Mouse (Mus musculus): ENCODE results near the gene Zscan29.

Gene Zscan29

DNA sequence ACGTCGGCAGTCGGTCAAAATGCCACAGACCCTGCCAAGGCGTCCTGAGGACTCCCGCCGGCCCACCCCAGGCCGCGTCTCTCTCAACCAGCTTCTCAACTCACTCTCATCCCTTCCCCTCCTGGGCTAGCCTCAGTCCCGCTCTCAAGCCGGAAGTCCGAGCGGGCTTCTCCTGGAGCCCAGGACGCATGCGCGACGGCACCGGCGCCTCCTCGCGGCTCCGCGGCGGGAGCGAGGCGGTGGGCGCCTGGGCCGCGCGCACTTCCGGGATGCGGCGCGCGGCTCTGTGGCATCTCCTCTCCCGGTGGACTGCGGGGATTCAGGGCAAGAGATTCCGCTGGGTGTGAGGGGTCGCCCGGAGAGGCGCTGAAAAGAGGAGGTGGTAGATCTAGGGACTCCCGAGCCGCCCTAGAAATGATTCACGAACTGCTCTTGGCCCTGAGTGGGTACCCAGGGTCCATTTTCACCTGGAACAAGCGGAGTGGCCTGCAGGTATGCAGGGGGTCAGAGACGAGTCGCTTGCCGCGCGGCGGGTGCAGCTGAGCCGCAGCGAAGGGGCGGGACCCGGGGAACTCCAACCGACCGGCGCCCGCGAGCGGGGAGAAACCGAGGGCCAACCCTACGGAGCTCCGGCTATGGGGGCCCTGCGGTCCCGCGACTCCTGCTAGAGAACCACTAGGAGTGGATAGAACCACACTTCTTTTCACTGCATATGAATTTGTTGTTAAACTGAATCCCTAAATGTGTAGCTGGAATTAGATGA is at the start of gene Zscan29:
Zscan29 (minus strand) TSS at position 146 of the 763 bp plus-strand sequence.
- DNase-seq (ENCODE audit: low spot score in 2 of 2), result peak; percentile 81 to 87

DNA sequence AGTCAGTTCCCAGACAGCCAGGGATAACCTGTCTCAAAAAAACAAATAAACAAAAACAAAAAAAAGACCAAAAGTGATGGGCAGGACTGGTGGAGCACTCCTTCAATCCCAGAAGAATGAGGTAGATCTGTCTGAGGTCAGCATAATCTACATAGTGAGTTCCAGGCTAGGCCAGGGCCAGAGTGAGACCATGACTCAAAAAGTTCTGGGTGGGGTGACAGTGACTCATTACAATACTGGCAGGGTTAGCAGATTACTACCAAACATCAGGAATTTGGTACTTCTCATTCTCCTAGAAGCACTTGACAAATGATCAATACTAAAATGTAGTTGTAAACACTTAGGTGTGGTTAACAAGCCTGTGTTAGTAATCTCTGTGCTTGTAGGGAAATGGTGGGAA is 49.1 kb upstream of the Zscan29 start:
- no peak for DNase-seq (ENCODE audit: low spot score in 2 of 2)

DNA sequence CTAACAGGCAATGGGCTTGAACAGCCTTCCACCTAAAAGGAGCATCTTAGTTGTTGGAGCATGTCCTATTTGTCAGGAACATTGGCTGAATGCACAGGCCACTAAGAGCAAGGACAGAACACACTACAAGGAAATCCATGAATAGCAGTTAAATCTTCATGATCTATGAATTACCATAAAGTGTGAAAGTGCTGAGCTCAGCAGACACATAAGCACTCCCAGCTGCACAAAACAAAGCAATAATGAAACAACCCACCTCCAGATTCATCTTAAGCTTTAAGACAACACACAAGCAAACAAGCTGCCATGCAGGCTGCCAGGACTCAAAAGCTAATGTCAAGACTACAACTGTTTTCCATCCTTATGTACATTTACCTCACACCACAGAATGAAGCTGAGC is 48.3 kb upstream of the Zscan29 start:
- no peak for DNase-seq (ENCODE audit: low spot score in 2 of 2)

DNA sequence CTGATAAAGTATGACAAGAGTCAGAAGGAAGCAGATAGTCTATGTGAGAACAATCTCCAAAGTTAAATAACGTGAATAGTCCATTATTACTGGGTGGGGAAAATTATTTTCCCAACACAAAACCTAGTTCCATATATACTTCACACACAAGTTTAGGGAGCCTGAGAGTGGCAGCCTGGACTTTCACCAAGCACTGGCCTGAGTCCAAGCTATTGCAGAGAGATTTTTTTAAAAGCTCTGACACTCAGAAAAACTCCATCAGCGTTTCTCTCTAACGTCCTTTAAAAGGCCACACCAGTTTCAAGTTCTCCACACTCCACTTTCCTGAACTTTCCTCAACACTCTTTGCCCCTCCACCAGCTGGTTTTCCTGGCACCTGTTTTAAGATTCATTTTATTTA is 43.6 kb upstream of the Zscan29 start:
- DNase-seq (ENCODE audit: low spot score in 2 of 2), result no peak

DNA sequence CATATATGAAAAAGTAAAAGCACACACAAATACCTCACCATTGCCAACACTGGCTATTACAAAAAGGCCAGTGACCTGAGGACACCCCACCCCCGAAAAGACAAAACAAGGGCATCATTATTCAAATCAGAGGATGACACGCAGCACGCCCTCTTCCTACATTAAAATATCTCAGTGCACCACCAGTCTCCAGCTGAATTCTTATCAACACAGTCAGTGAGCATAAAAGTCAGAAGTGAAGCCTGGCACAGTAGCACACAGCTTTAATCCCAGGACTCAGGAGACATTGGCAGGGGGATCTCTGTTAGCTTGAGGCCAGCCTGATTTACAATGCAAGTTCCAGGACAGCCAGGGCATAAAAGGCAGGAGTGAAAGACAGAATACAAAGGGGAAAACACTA is 35.6 kb upstream of the Zscan29 start:
- DNase-seq (ENCODE audit: low spot score in 2 of 2), result no peak

DNA sequence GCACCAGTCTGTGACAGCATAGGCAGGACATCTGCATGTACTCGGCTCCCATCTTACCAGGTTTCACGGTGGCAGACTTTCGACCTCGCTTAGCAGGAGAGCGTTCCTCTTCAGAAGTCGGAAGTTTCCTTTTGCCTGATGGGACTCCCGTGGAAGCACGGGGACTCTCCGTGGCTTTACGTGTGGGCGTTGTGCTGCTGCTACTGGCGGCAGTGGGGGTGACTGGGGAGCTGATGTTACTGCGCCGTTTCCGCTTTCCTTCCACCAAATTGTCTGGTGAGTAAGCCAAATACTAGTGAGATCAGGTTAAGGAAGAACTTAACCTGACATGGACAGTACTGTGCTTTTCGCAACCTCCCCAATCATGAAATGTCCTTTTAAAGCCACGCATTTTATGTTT is 33.4 kb upstream of the Zscan29 start:
- DNase-seq (ENCODE audit: low spot score in 2 of 2), result no peak

DNA sequence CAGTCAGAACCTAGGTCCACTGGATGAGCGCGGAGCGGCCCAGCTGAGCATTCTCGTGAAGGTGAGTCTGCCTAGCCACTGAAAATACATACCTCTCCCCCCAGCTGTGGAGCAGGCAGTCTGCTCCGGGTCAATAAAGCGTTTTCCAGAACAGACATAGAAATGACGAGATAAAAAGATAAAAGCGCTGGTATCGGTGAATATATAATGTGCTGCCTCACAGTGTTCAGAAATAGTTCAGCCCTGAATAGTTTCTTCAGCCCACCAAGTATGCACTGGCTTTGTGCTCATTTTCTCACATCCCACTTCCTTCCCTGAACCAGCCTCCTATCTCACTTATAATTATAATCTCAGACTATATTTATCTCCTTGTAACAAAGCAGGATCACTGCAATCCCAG is 24.5 kb upstream of the Zscan29 start:
- DNase-seq (ENCODE audit: low spot score in 2 of 2), result no peak

DNA sequence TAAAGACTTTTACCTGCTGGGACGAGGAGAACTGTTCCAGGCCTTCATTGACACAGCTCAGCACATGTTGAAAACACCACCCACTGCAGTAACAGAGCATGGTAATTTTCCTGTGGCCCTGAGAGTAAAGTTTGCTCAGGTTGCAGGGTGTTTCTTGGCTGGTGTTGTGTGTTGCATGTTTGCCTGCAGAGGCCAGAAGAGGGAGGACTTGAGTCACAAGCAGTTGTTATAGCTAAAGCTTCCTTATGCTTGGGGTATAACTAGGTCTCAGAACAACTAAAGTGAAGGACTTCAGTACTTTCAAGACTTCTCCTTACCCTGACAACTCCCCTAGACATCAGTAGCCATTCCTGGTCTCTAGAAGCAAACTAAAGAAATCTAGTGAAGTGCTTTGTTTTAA is 17.6 kb upstream of the Zscan29 start:
- no peak for DNase-seq (ENCODE audit: low spot score in 2 of 2)

DNA sequence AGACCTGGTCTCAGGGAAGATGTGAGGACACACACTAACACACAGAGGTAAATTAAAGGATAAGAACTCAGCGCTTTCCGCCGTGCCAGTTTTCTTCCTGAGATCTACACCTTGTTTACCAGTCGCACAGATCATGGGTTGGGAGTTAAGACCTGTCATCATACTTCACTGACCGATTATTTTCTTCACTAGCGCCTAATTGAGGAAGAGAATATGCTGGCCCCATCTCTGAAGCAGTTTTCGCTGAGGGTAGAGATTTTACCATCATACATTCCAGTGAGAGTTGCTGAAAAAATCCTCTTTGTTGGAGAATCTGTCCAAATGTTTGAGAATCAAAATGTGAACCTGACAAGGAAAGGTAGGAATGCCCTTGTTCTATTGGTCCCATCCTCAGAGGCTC is 13.2 kb upstream of the Zscan29 start:
- DNase-seq (ENCODE audit: low spot score in 2 of 2), result no peak

DNA sequence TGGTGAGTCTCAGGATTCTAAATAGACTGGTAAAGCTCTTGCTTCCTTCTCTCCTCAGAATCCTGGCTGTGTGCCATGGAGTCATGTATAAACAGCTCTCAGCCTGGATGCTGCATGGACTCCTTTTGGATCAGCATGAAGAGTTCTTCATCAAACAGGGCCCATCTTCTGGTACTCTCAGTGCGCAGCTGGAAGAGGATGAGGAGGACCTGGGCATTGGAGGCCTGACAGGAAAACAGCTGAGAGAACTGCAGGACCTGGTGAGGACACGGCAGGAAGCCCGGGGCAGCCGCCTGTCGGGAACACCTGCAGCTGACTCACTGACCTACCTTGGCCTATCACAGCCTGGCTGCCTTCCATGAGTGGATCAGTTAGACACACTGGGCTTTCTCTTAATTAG is 12.5 kb upstream of the Zscan29 start:
- DNase-seq (ENCODE audit: low spot score in 2 of 2), result no peak

DNA sequence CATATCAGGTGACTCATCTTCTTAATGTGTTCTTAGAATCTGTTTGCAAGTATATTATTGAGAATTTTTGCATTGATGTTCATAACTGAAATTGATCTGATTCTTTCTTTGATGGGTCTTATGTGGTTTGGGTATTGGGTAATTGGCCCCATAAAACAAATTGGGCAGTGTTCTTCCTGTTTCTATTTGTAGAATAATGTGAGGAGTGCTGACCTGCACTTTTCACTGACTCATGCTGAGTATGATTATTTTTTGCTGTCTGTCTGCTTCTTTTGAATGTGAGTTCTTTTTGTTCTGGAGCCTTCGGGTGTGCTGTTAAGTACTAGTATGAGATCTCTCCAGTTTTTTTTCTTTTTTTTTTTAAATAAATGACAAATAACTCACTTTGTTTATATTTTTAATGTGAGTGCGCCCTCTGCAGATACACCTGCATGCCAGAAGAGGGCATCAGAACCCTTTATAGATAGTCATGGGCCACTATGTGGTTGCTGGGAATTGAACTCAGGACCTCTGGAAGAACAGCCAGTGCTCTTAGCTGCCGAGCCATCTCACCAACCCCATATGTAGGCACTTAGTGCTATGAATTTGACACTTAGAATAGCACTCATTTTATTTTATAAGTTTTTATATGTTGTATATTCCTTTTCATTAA is 8.0 kb upstream of the Zscan29 start:
- DNase-seq (ENCODE audit: low spot score in 2 of 2), result no peak

DNA sequence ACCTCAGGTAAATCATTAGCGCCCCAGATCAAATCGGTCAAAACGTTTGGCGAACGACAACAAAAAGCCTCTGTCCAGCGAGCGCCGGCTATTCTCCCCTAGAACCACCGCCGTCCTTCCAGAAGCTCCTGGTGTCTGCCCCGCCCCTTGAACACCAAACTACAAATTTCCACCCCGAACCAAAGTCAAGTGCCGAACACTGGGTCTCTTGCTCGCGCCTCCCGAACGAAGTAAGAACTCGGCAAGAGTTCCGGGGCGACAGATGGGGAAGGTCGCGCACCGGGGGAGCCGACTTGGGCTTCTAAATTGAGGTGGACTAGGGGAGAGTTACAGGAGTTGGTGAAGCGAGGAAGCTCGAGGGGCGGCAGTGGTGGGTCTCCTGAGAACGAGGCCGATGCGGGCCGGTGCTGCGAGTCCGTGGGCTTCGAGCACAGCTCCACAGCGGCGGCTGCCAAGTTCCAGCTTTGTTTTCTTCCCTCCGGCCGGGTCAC is 399 bp downstream of the Zscan29 start, which contains the start of gene Tubgcp4:
Tubgcp4 (plus strand) TSS at position 174 of the 491 bp plus-strand sequence.
- peak in 1 of 2 experiments; percentile 41 for DNase-seq (ENCODE audit: low spot score in 2 of 2)

DNA sequence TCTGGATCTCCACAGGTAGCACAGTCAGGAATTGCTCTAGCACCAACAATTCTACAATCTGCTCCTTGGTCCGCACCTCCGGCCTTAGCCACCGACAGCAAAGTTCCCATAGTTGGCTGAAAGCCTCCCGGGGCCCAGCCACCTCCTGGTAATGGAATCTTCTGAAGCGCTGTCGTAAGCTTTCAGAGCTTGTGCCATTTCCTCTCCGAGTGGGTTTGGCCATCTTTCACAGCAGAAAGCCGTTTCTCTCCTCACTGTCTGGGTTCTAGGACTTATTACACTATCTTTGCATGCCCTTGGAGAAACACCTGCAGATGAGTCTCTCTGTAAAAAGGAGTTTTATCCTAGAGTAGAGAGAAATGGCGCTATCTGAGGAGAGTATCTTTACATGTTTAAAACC is 1.0 kb downstream of the Zscan29 start:
- peak; percentile 15 to 34 for DNase-seq (ENCODE audit: low spot score in 2 of 2)

DNA sequence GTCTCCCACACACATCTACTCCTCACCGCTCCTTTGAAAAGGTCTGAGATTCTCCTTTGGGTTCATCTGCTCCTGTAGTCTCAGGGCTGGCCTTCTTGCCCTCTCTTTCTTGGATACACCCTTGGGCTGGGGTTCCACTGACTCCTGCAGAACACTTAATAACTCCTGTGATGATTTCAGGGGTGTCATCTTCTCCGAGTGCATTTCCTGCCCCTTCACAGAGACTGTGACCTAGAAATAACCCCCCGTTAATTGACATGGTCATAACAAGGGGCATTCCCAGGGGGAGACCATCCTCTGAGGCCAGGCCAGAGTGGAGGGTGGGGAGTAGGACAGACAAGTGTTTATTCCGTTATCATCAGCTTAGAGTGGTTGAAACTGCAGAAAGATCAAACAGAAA is 1.8 kb downstream of the Zscan29 start:
- no peak for DNase-seq (ENCODE audit: low spot score in 2 of 2)

DNA sequence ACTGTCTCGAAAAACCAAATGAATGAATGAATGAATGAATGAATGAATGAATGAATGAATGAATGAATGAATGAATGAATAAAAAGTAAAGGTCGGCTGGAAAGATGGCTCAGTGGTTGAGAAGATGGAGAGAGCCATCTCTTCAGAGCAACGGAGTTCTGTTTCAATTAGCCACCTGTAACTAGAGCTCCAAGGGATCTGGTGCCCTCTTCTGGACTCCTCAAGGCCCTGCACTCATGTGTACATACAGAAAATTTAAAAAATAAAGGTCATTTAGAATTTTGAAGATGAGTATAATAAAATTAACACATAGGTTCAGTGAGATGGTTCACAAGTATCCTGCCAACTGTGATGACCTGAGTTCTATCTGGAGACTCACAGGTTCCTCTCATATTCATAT is 17.8 kb downstream of the Zscan29 start:
- DNase-seq (ENCODE audit: low spot score in 2 of 2), result no peak

DNA sequence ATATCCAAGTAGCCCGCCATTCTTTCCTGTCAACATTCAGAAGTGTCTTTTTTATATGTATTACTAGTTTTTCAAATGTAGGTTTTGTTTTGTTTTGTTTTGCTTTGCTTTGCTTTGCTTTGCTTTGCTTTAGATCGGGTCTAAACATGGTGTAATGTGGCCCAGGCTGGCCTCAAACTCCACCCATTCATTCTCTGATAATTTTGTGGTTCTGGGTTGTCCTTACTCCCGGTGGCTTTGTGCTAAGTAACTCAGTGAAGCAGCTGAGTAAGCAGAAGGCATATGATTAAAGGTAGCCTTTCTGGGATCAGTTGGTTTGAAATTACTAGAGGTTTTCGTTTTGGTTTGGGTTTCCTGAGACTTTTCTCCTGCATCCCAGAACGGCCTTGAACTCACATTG is 21.2 kb downstream of the Zscan29 start:
- no peak for DNase-seq (ENCODE audit: low spot score in 2 of 2)

DNA sequence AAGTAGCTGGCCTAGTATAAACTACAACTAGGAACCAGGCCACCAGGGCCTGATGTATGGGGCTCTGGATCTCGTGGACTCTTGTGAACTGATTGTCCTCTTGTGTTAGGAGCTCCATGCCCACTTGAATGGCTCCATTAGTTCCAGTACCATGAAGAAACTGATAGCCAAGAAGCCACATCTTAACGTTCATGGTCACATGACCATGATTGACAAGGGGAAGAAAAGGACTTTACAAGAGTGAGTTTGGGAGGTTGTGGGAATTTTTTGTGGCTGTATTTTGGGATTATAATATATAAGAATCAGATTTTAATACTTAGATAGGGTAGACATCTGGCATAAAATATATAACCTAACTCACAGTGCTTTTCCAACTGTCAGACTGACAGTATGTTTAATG is 28.5 kb downstream of the Zscan29 start:
- no peak for DNase-seq (ENCODE audit: low spot score in 2 of 2)

DNA sequence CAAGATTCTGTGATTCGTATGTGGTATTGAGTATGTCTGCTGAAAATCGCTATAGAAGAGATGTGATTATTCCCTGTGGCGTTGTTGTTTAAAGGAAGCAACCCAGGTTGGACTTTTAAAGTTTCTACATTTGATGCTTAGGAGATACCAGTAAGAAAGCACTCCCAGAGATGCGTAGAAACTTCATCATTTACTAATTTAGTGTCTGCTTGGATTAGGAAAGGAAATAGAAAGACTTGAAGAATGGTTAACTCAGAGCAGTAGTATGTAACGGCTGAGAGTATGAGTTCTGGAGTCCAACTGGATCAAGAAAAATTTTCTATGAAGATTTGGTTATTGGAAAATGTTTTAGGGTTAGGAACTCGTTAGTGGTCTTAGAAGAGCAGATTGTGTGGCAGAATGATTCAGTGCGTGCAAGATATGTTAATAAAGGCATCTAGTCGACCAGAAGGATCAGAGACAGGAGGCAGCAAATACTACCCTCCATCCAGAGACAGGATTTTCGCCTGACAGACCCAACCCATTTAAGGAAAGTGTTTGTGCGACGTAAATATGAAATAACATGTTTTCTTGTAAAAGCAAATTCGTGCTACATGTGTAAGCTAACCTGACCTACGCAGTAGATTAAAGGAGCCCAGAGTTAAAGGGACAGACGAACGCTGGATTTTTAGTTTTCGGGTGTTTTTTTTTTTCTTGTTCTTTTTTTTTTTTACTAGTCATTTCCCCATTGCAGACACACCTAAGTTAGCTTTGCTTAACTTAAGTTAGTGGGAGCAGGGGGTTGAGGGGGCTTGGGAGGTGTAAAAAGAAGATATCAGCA is 29.5 kb downstream of the Zscan29 start:
- no peak for DNase-seq (ENCODE audit: low spot score in 2 of 2)

DNA sequence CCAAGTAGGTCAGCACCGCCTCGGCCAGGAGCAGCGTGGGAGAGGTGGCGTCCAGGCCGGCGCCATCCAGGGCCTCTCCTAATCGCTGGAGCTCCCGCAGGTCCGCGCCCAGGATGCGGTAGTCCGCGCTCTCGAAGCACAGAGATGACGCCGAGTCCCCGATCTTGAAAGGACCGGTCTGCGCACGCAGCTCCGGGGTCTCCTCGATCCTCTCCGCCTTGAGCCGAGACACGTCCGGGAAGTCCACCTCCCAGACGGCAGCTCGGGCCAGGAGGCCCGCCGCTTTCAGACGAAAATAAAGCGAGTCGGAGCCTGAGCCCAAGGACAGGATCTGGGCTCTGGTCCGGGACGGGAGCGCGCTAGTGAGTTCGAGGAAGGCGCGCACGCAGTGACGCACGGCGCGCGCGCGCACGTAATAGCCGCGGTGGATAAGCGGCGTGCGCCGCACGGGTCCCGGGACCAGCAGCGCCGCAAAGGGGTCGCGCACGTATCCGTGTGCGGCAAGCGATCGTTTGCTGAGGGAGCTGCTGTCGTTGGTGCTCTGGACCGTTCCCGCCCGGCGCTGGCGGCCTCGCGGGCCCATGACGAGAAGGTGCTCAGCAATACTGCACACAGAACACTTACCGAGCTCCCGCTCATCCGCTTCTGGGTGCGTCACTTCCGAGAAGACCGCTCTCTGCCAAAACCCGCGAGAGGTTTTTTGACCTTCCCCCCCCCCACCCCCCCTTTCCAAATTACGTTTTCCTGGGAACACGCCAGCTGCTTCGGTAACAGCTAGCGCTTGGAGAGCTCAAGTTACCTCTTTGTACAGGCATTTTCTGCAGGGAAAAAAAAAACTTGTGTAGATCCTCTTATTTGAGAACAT is 30.7 kb downstream of the Zscan29 start, which contains the start of the genes Adal and Lcmt2:
Adal (plus strand) TSS at position 411 of the 865 bp plus-strand sequence.
Lcmt2 (minus strand) TSS at position 636 of the 865 bp plus-strand sequence.
- DNase-seq (ENCODE audit: low spot score in 2 of 2), result peak; percentile 88 to 91

DNA sequence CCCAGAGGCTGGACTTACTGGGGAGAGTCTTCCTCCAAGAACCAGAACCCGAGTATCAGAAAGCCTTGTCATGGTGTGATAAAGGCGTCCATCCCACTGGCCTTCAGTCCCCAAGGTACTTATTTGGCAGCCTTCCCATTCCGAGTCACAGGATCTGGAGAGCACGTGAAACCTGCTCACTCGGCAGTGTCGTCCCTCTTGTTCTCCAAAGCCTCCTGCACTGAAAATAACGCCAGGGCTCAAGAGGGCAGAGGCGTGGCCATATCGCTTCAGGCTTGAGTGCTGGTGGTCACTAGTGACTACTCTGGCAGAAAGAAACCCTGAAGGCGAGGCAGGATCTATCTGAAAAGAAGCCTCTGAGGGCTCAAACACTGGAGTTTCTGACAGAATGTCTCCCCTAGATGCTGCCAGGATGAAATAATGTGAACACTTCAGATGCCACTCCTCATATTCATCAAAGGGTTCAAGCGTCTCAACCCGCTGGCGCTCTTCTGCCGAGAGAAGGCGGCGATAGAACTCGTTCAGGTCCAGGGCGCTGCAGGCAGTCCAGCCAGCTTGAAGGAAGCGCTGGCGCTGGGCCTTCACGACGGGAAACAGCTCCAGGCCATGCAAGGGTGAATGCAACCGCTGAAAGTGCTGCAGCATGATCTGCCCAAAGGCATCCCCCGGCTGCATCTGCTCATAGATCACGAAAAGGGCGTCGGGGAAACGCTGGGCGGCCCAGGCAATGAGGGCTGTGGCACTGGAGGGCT is 31.5 kb downstream of the Zscan29 start:
- peak in 1 of 2 experiments; percentile 19 for DNase-seq (ENCODE audit: low spot score in 2 of 2)

Measured in urinary bladder, postnatal 36 days (tissue).